Mouse (Mus musculus) testis, adult 2 months (tissue): ENCODE data around the gene Arl13b.

ENCODE experiments used
- CTCF ChIP-seq: fragments of 200-500 bp; IDR thresholded peaks from 2 replicates; pipeline ENCODE4 v1.5.1; 2012; ENCODE audit warnings: low read depth, mild to moderate bottlenecking, inconsistent platforms, low read length, moderate library complexity; ENCODE audit not compliant: control insufficient read depth, insufficient read depth, insufficient replicate concordance
- POLR2A ChIP-seq: fragments of 200-500 bp; IDR thresholded peaks from 2 replicates; pipeline ENCODE4 v1.6.1; 2012; ENCODE audit warnings: low read depth, mild to moderate bottlenecking, inconsistent platforms, low read length, moderate library complexity; ENCODE audit not compliant: control insufficient read depth

- TF ChIP-seq CTCF (no peak), POLR2A (no peak)
These were observed 91.5 kb downstream of the Arl13b start for GRCm38 (mm10) chr16:62755307-62755706.
